Mouse (Mus musculus): ENCODE measurements around the gene Galnt2.

The Galnt2 gene

GRCm38 (mm10) chr8:124235536-124235935 lies 4.3 kb downstream of the Galnt2 start:
- DNase-seq, result no peak

GRCm38 (mm10) chr8:124239350-124239749 lies 8.2 kb downstream of the Galnt2 start:
- DNase-seq, result no peak

GRCm38 (mm10) chr8:124240932-124241331 lies 9.7 kb downstream of the Galnt2 start:
- DNase-seq, result no peak

GRCm38 (mm10) chr8:124242208-124242607 lies 11.0 kb downstream of the Galnt2 start:
- DNase-seq, result peak; percentile 45 to 52

GRCm38 (mm10) chr8:124242913-124243312 lies 11.7 kb downstream of the Galnt2 start:
- DNase-seq, result no peak

GRCm38 (mm10) chr8:124247581-124247980 lies 16.4 kb downstream of the Galnt2 start:
- DNase-seq, result peak; percentile 53 to 63

GRCm38 (mm10) chr8:124248688-124249087 lies 17.5 kb downstream of the Galnt2 start:
- no peak for DNase-seq

- DNase-seq, result no peak
These were observed 19.1 kb downstream of the Galnt2 start for GRCm38 (mm10) chr8:124250255-124250654.

GRCm38 (mm10) chr8:124250785-124251184 lies 19.6 kb downstream of the Galnt2 start:
- DNase-seq, result peak; percentile 76 to 89

GRCm38 (mm10) chr8:124252533-124252950 lies 21.4 kb downstream of the Galnt2 start:
- peak in 1 of 2 experiments; percentile 62 for DNase-seq

GRCm38 (mm10) chr8:124253939-124254338 lies 22.7 kb downstream of the Galnt2 start:
- DNase-seq, result no peak

- no peak for DNase-seq
These were observed 25.6 kb downstream of the Galnt2 start for GRCm38 (mm10) chr8:124256841-124257240.

GRCm38 (mm10) chr8:124257363-124257762 lies 26.2 kb downstream of the Galnt2 start:
- peak; percentile 71 to 81 for DNase-seq

GRCm38 (mm10) chr8:124259146-124259545 lies 28.0 kb downstream of the Galnt2 start:
- no peak for DNase-seq

GRCm38 (mm10) chr8:124259925-124260324 lies 28.7 kb downstream of the Galnt2 start:
- no peak for DNase-seq

- no peak for DNase-seq
These were observed 29.2 kb downstream of the Galnt2 start for GRCm38 (mm10) chr8:124260371-124260770.

GRCm38 (mm10) chr8:124263058-124263457 lies 31.9 kb downstream of the Galnt2 start:
- DNase-seq, result no peak

GRCm38 (mm10) chr8:124264032-124264431 lies 32.8 kb downstream of the Galnt2 start:
- DNase-seq, result no peak

- DNase-seq, result no peak
These were observed 33.5 kb downstream of the Galnt2 start for GRCm38 (mm10) chr8:124264671-124265070.

- DNase-seq, result no peak
These were observed 33.9 kb downstream of the Galnt2 start for GRCm38 (mm10) chr8:124265130-124265529.

GRCm38 (mm10) chr8:124265798-124266197 lies 34.6 kb downstream of the Galnt2 start:
- DNase-seq, result peak; percentile 72 to 80

- DNase-seq, result no peak
These were observed 36.0 kb downstream of the Galnt2 start for GRCm38 (mm10) chr8:124267206-124267605.

- peak; percentile 49 to 66 for DNase-seq
These were observed 39.3 kb downstream of the Galnt2 start for GRCm38 (mm10) chr8:124270504-124270903.

- no peak for DNase-seq
These were observed 39.7 kb downstream of the Galnt2 start for GRCm38 (mm10) chr8:124270904-124271303.

GRCm38 (mm10) chr8:124271518-124271917 lies 40.3 kb downstream of the Galnt2 start:
- DNase-seq, result no peak

- no peak for DNase-seq
These were observed 41.6 kb downstream of the Galnt2 start for GRCm38 (mm10) chr8:124272792-124273191.
